Mouse (Mus musculus) kidney, adult 2 months (tissue): ENCODE measurements at regions not wholly inside any gene's neighbourhood (a gene's known extent, or its start where the extent isn't known, plus 50 kb on each side); places are given as distances from the start of the nearest gene placed in this dataset.

ENCODE experiments used
- CTCF ChIP-seq: fragments of 200-500 bp; conservative IDR thresholded peaks from 2 replicates; pipeline ENCODE4 v1.5.1; 2011; ENCODE audit warnings: low read depth, mild to moderate bottlenecking, control low read depth, low read length, moderate library complexity, mixed read lengths; ENCODE audit not compliant: insufficient read depth, insufficient read length
- POLR2A ChIP-seq: fragments of 200-500 bp; IDR thresholded peaks from one replicate; pipeline ENCODE4 v1.6.1; 2011; ENCODE audit warnings: low read depth, low read length, control low read depth

DNA sequence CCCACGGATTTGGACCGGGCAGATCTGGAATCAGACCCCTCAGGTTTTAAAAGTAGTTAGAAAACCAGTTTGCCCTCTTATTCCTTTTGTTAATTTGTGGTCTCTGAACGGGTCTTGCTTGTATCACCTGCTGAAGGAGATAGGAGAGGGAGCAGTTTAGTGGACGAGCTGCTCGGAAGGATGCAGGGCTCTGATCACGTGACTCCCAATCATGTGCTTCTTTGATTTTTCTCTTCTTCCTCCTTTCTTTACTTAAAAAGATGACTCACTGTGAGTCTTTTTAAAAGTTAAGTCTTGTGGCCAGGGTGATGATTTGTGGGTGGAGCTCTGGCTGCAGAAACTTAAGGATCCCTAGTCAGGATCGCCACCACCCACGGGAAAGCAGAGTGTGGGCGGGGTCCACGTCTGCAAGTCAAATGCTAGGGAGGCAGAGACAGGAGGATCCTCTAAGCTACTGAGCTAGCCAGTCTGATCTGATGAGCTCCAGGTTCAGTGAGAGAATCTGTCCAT lies 138.0 kb downstream of the Rpl14 start:
- TF ChIP-seq POLR2A = no peak
- TF ChIP-seq CTCF = no peak
